Mouse (Mus musculus): ENCODE results near the gene Ppp1r15b. TPM values are rescaled to one million over a fixed set of nuclear protein-coding genes. Genes with fewer than 3 reads are reported as not detected.
A peak's percentile ranks its signal among the peaks of the same experiment; 100 is the strongest.

Ppp1r15b gene
- polyA plus RNA-seq, 1 experiment, result 28.0 TPM

DNA sequence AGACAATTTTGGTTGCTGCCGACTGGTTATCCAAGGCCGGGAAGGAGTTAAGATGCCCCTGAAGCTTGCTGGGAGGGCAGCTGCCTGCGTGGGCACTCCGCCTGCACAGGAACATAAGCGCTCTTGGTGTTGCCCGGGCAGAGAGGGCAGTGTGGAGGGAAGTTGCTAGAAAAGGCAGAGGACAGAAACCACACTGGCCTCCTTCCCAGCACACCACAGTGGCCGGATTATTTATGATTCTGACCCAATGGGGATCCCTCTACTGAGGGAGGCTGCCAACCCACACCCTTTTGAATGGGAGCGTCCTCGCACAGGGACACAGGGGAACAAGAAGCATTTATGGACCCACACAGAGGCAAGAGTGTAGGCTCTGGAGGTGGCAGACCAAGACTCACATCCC, 40.4 kb downstream of the Ppp1r15b start:
- Histone ChIP-seq H3K79me2 (ENCODE audit: control insufficient read depth, insufficient read depth) (no peaks in the 10 kb centered on the region), H3K36me3 (ENCODE audit: control insufficient read depth, insufficient read depth) (no peaks in the 10 kb centered on the region), H3ac (ENCODE audit: control insufficient read depth, insufficient read length, low read depth) (no peak overlapping the region), H3K79me3 (ENCODE audit: low read depth) (no peaks in the 10 kb centered on the region), H3K27me3 (ENCODE audit: control insufficient read depth, insufficient read depth, insufficient read length) (peaks cover 59% of the 10 kb centered on the region), H3K4me3 (ENCODE audit: insufficient read depth, poor library complexity, severe bottlenecking) (no peak overlapping the region)
- TF ChIP-seq CTCF (IDR thresholded peaks at IDR 0.05; ENCODE audit: control insufficient read depth, insufficient read depth, insufficient read length), result no peak
- no peak for TF ChIP-seq CEBPB (IDR thresholded peaks at IDR 0.05; ENCODE audit: low read depth)
- TF ChIP-seq MAX (IDR thresholded peaks at IDR 0.05), result no peak
- TF ChIP-seq USF1 (IDR thresholded peaks at IDR 0.05; ENCODE audit: low read depth), result no peak

DNA sequence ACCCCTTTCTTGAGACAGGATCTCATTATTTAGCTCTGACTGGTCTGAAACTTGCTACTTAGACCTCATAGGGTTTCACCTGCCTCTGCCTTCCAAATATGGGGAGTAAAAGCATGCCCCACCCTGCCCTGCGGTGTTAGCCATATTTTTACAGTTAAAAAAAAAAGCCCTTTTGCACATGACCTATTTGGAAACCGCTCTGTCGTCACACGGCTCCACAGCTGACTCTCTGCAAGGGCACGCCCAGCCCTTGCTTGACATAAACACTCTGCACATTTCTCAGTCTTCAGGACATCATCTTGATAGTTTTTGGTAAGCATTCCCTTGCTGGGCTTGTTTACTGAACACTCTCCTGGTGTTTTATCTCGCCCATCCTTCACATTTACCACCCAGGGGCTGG, 44.2 kb downstream of the Ppp1r15b start:
- peaks cover 47% of the 10 kb centered on the region for H3K27me3 ChIP-seq (ENCODE audit: control insufficient read depth, insufficient read depth, insufficient read length)
- no peaks in the 10 kb centered on the region for H3K79me2 ChIP-seq (ENCODE audit: control insufficient read depth, insufficient read depth)
- TF ChIP-seq CTCF (IDR thresholded peaks at IDR 0.05; ENCODE audit: control insufficient read depth, insufficient read depth, insufficient read length) (no peak), USF1 (IDR thresholded peaks at IDR 0.05; ENCODE audit: low read depth) (no peak), MYOD1 (IDR thresholded peaks at IDR 0.05; ENCODE audit: control insufficient read depth, insufficient read length, low read depth) (no peak), CEBPB (IDR thresholded peaks at IDR 0.05; ENCODE audit: low read depth) (no peak), FOSL1 (IDR thresholded peaks at IDR 0.05; ENCODE audit: insufficient read depth, low read length, poor library complexity, severe bottlenecking) (no peak), MYOG (IDR thresholded peaks at IDR 0.05; ENCODE audit: control insufficient read depth, extremely low read depth, insufficient read length) (no peak), MAX (IDR thresholded peaks at IDR 0.05) (no peak)
- no peak overlapping the region for H3ac ChIP-seq (ENCODE audit: control insufficient read depth, insufficient read length, low read depth)
- H3K36me3 ChIP-seq (ENCODE audit: control insufficient read depth, insufficient read depth), result no peaks in the 10 kb centered on the region
- H3K79me3 ChIP-seq (ENCODE audit: low read depth), result no peaks in the 10 kb centered on the region
- no peak overlapping the region for H3K4me3 ChIP-seq (ENCODE audit: insufficient read depth, poor library complexity, severe bottlenecking)

DNA sequence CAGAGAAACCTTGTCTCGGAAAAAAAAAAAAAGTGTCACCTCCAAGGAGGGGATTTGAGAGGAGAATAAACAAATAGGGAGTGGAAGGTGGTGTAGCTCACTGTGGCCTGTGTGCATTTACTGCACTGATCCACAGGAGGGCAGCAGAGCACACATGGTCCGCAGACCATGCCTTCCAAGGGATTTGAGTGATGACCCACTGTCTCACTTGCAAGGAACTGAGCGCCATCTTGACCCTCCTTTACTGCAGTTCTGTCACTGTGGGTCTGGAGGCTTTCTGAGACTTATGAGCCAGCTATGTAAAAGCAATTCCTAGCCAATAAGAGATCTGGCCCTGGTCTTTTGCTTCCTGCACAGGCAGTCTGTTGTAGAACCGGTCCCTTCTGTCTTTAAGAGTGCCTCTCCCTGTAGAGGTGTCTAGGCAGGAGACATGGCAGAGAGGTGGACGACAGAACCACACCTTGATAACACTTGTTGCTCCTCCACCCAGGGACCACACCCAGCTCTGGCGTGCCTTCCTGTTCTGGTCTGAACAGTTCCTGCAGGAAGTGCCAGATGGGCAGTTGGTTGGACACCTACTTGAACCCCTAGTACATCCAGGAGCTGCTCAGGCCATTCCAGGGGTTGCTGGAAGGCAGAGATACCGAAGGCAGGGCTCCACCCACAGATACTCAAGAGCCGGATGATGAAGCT, 46.7 kb downstream of the Ppp1r15b start:
- no peaks in the 10 kb centered on the region for H3K79me3 ChIP-seq (ENCODE audit: low read depth)
- H3K36me3 ChIP-seq (ENCODE audit: control insufficient read depth, insufficient read depth), result no peaks in the 10 kb centered on the region
- H3ac ChIP-seq (ENCODE audit: control insufficient read depth, insufficient read length, low read depth), result no peak overlapping the region
- no peaks in the 10 kb centered on the region for H3K79me2 ChIP-seq (ENCODE audit: control insufficient read depth, insufficient read depth)
- TF ChIP-seq CTCF (IDR thresholded peaks at IDR 0.05; ENCODE audit: control insufficient read depth, insufficient read depth, insufficient read length) (peak; percentile 92), MYOG (IDR thresholded peaks at IDR 0.05; ENCODE audit: control insufficient read depth, extremely low read depth, insufficient read length) (no peak)
- no peak overlapping the region for H3K4me3 ChIP-seq (ENCODE audit: insufficient read depth, poor library complexity, severe bottlenecking)
- peaks cover 48% of the 10 kb centered on the region for H3K27me3 ChIP-seq (ENCODE audit: control insufficient read depth, insufficient read depth, insufficient read length)

DNA sequence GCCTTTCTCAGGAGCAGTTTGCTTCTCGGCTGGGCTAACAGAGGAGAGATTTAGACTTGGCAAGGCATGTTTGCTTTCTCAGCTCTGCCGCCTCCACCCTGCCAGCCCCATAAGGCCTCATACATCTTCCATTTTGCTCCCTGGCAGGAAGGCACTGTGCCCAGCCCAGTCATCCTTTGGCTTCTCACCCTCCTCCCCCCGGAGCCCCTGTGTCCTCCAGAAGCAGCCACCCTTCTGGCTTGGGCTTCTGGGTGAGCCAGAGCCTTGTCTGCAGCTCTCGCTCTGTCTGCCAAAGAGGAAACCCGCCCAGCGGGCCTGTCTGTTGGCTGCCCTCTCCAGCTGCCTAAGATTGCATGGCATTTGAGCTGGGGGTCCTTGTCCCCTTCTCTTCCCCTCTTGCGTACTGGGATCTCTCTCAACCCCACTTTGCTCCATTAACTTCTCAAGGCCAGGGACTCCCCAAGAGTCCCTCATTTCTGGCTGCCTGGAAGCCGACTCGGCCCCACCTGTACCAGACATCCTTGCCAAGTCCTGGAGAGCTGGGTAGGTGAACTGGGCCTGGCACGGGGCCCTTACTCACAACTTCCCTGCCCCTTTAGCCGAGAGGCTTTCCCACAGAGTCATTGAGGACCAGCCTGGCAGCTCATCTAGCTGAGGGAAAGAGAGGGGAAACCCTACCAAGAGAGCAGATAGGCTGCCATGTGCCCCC, 47.9 kb downstream of the Ppp1r15b start:
- TF ChIP-seq USF1 (IDR thresholded peaks at IDR 0.05; ENCODE audit: low read depth) (no peak), CTCF (IDR thresholded peaks at IDR 0.05; ENCODE audit: control insufficient read depth, insufficient read depth, insufficient read length) (no peak), MAX (IDR thresholded peaks at IDR 0.05) (no peak), MYOG (IDR thresholded peaks at IDR 0.05; ENCODE audit: control insufficient read depth, extremely low read depth, insufficient read length) (no peak), CEBPB (IDR thresholded peaks at IDR 0.05; ENCODE audit: low read depth) (no peak), FOSL1 (IDR thresholded peaks at IDR 0.05; ENCODE audit: insufficient read depth, low read length, poor library complexity, severe bottlenecking) (no peak), MYOD1 (IDR thresholded peaks at IDR 0.05; ENCODE audit: control insufficient read depth, insufficient read length, low read depth) (no peak)
- no peaks in the 10 kb centered on the region for H3K36me3 ChIP-seq (ENCODE audit: control insufficient read depth, insufficient read depth)
- H3K79me2 ChIP-seq (ENCODE audit: control insufficient read depth, insufficient read depth), result no peaks in the 10 kb centered on the region
- no peak overlapping the region for H3ac ChIP-seq (ENCODE audit: control insufficient read depth, insufficient read length, low read depth)
- H3K79me3 ChIP-seq (ENCODE audit: low read depth), result no peaks in the 10 kb centered on the region
- H3K27me3 ChIP-seq (ENCODE audit: control insufficient read depth, insufficient read depth, insufficient read length), result peaks cover 44% of the 10 kb centered on the region
- no peak overlapping the region for H3K4me3 ChIP-seq (ENCODE audit: insufficient read depth, poor library complexity, severe bottlenecking)

DNA sequence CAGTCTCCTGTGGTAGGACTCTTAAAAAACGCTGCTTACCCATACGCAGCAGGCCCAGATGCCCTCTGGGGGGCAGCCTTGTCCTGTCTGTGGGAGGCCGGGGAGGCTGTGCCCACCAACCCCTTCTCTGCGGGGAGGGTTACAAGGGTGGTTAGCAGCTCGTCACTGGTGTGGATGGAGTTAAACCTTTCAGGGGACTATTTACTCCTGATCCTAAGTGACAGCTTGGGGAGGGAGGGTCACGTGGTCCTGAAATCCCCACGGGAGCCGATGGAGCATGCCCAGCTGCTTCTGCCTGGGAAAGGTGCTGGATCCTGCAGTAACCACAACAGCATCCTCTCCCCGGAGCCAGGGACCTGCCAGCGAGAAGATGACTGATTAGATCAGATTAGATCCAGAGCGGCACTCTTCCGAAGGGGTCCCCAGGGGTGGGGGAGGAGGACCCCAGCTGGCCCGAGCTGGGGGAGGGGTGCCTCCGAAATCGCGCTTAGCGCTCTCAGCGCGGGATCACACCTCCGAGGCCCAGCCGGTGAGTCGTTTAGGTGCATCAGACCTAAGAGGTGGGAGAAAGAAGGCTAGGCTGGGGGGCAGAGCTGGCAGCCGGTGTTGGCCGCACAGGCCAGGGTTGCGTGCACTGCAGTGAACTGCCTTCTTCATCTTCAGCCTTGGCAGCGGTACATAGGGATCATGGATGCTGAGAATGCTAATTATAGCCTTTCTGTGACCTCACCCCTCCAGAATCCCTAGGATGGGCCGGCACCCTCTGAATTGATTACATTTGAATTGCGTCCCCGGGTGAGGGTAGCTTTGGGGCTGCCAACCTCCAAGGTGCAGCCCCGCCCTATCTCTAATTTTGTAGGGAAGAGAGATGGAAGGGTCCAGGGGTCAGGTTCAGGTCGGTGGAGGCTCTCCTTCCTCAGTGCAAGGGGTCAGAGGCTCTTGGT, 50.4 kb downstream of the Ppp1r15b start:
- no peaks in the 10 kb centered on the region for H3K79me3 ChIP-seq (ENCODE audit: low read depth)
- peaks cover 30% of the 10 kb centered on the region for H3K27me3 ChIP-seq (ENCODE audit: control insufficient read depth, insufficient read depth, insufficient read length)
- no peaks in the 10 kb centered on the region for H3K36me3 ChIP-seq (ENCODE audit: control insufficient read depth, insufficient read depth)
- H3K4me3 ChIP-seq (ENCODE audit: insufficient read depth, poor library complexity, severe bottlenecking), result no peak overlapping the region
- no peaks in the 10 kb centered on the region for H3K79me2 ChIP-seq (ENCODE audit: control insufficient read depth, insufficient read depth)
- no peak for TF ChIP-seq MYOD1 (IDR thresholded peaks at IDR 0.05; ENCODE audit: control insufficient read depth, insufficient read length, low read depth)
- no peak for TF ChIP-seq MAX (IDR thresholded peaks at IDR 0.05)
- peak; percentile 72 for TF ChIP-seq USF1 (IDR thresholded peaks at IDR 0.05; ENCODE audit: low read depth)
- peak; percentile 92 for TF ChIP-seq CTCF (IDR thresholded peaks at IDR 0.05; ENCODE audit: control insufficient read depth, insufficient read depth, insufficient read length)
- no peak for TF ChIP-seq MYOG (IDR thresholded peaks at IDR 0.05; ENCODE audit: control insufficient read depth, extremely low read depth, insufficient read length)
- peak overlapping the region; percentile 28 for H3ac ChIP-seq (ENCODE audit: control insufficient read depth, insufficient read length, low read depth)

All from C2C12 (cell line).